Comparison of ENCODE assay signal across 17 mouse cellular contexts in genomic region chr4:62389592-62390512, GRCm38 (mm10). TPM values are rescaled to one million over a fixed set of nuclear protein-coding genes. Genes with fewer than 3 reads are reported as not detected.
DNase-seq lines count a peak whose midpoint lies in the region; ATAC-seq and TF ChIP-seq lines count a peak whose summit lies in the region.
"Had no signal": no experiment of that assay in that cellular context is flagged by ENCODE, and none has a peak within 500 bp of the region (broad histone marks: within the 10 kb centered on the region; RNA-seq: fewer than 3 reads in every experiment).

No protein-coding gene starts in this region.

- 31% methylated on average over 5 of the region's 5 CpGs for WGBS in liver, adult 2 months
- WGBS in intestine, embryonic 14.5 days = 82% methylated on average over 5 of the region's 5 CpGs
- 62% methylated on average over 5 of the region's 5 CpGs for WGBS in liver, embryonic 13.5 days (ENCODE audit: insufficient replicate concordance)
- WGBS in midbrain, embryonic 15.5 days = 92% methylated on average over 5 of the region's 5 CpGs
- WGBS in midbrain, embryonic 10.5 days = 91% methylated on average over 5 of the region's 5 CpGs

- no peak overlapping the region for H3K4me2 ChIP-seq in intestine, embryonic 14.5 days (ENCODE audit: low read length)
- no peak overlapping the region for H3K4me2 ChIP-seq in liver, embryonic 13.5 days
- no peak overlapping the region for H3K4me2 ChIP-seq in midbrain, embryonic 15.5 days

- H3K9ac ChIP-seq in liver, adult 2 months (ENCODE audit: low read depth, low read length) = no peak overlapping the region
- no peak overlapping the region for H3K9ac ChIP-seq in intestine, embryonic 14.5 days (ENCODE audit: low read length)
- H3K9ac ChIP-seq in liver, embryonic 13.5 days = no peak overlapping the region
- no peak overlapping the region for H3K9ac ChIP-seq in midbrain, embryonic 15.5 days

- no peak overlapping the region for H3K4me3 ChIP-seq in liver, adult 2 months (ENCODE audit: insufficient read depth, low read depth, low read length)
- H3K4me3 ChIP-seq in intestine, embryonic 14.5 days (ENCODE audit: low read depth, low read length) = no peak overlapping the region
- H3K4me3 ChIP-seq in liver, embryonic 13.5 days (replicated peaks) = no peak overlapping the region
- H3K4me3 ChIP-seq in midbrain, embryonic 15.5 days = no peak overlapping the region
- no peak overlapping the region for H3K4me3 ChIP-seq in midbrain, embryonic 10.5 days
- H3K4me3 ChIP-seq: layer of hippocampus, adult 2 months had no signal

- peak; percentile 81 for DNase-seq in liver, adult 2 months (ENCODE audit: extremely low read depth, low read depth, low spot score)
- DNase-seq in liver = no peak
- no peak for DNase-seq in intestine, embryonic 14.5 days (ENCODE audit: low spot score)
- no peak for DNase-seq in liver, embryonic 13.5 days
- DNase-seq in yolk sac, embryonic 10.5 days (ENCODE audit: low spot score) = peak; percentile 51
- DNase-seq in midbrain, embryonic 10.5 days (ENCODE audit: low spot score) = no peak
- DNase-seq: cerebellum, adult 9-10 months; heart, adult 11 months; heart, postnatal 4 days; midbrain, embryonic 14.5 days had no signal

- TF ChIP-seq CTCF in liver, adult 2 months (IDR thresholded peaks at IDR 0.05; ENCODE audit: low read depth, low read length) = no peak

- no peaks in the 10 kb centered on the region for H3K27me3 ChIP-seq in liver, adult 2 months (ENCODE audit: control insufficient read depth, insufficient read depth, low read length)
- H3K27me3 ChIP-seq in intestine, embryonic 14.5 days (replicated peaks; ENCODE audit: control insufficient read depth, insufficient read depth, low read length) = no peaks in the 10 kb centered on the region
- no peaks in the 10 kb centered on the region for H3K27me3 ChIP-seq in liver, embryonic 13.5 days
- H3K27me3 ChIP-seq in midbrain, embryonic 15.5 days (replicated peaks) = no peaks in the 10 kb centered on the region
- H3K27me3 ChIP-seq in midbrain, embryonic 10.5 days (ENCODE audit: low read depth, poor library complexity, severe bottlenecking) = no peaks in the 10 kb centered on the region

- peaks cover 43% of the 10 kb centered on the region for H3K36me3 ChIP-seq in liver, adult 2 months (ENCODE audit: control insufficient read depth, insufficient read depth, low read length)
- H3K36me3 ChIP-seq in intestine, embryonic 14.5 days (ENCODE audit: control insufficient read depth, insufficient read depth, low read length) = peaks cover 72% of the 10 kb centered on the region
- H3K36me3 ChIP-seq in liver, embryonic 13.5 days = peaks cover 63% of the 10 kb centered on the region
- H3K36me3 ChIP-seq in midbrain, embryonic 15.5 days (replicated peaks) = peaks cover 30% of the 10 kb centered on the region
- peaks cover 85% of the 10 kb centered on the region for H3K36me3 ChIP-seq in midbrain, embryonic 10.5 days

- H3K79me2 ChIP-seq in liver, adult 2 months (ENCODE audit: control insufficient read depth, insufficient read depth, low read length) = peaks cover 7% of the 10 kb centered on the region; the same call in 1 of the 2 replicates

- peak overlapping the region; percentile 83 for H3K27ac ChIP-seq in liver, adult 2 months (replicated peaks; ENCODE audit: insufficient read depth, low read depth, low read length)
- no peak overlapping the region for H3K27ac ChIP-seq in intestine, embryonic 14.5 days (ENCODE audit: low read depth)
- no peak overlapping the region for H3K27ac ChIP-seq in liver, embryonic 13.5 days
- no peak overlapping the region for H3K27ac ChIP-seq in midbrain, embryonic 15.5 days
- H3K27ac ChIP-seq in midbrain, embryonic 10.5 days (replicated peaks) = no peak overlapping the region
- H3K27ac ChIP-seq: hindbrain, postnatal 0 days; layer of hippocampus, adult 2 months had no signal

- peaks cover 19% of the 10 kb centered on the region for H3K4me1 ChIP-seq in liver, adult 2 months (ENCODE audit: control insufficient read depth, insufficient read depth, low read length)
- H3K4me1 ChIP-seq in intestine, embryonic 14.5 days (replicated peaks; ENCODE audit: control insufficient read depth, insufficient read depth, low read length) = no peaks in the 10 kb centered on the region; the same call in 1 of the 2 replicates
- H3K4me1 ChIP-seq in liver, embryonic 13.5 days (replicated peaks) = peaks cover 16% of the 10 kb centered on the region
- no peaks in the 10 kb centered on the region for H3K4me1 ChIP-seq in midbrain, embryonic 15.5 days
- 0 out of 2 replicates have a peak, but pooled peaks cover 3% of the 10 kb centered on the region for H3K4me1 ChIP-seq in midbrain, embryonic 10.5 days

- peak; percentile 57; the same call in 1 of the 2 replicates for ATAC-seq in intestine, embryonic 14.5 days (replicated peaks; ENCODE audit: low FRiP score, low TSS enrichment, low read depth)
- ATAC-seq in liver, embryonic 13.5 days (ENCODE audit: low read depth) = peak; percentile 41; the same call in 1 of the 2 replicates
- ATAC-seq in midbrain, embryonic 15.5 days (replicated peaks) = no peak
- ATAC-seq: hindbrain, postnatal 0 days had no signal

- TF ChIP-seq POLR2A in liver, adult 2 months (IDR thresholded peaks at IDR 0.05; ENCODE audit: extremely low read depth, insufficient read depth, low read length) = no peak

- H3K9me3 ChIP-seq in intestine, embryonic 14.5 days (ENCODE audit: control insufficient read depth, low read length) = no peaks in the 10 kb centered on the region
- H3K9me3 ChIP-seq in liver, embryonic 13.5 days (replicated peaks) = no peaks in the 10 kb centered on the region
- H3K9me3 ChIP-seq in midbrain, embryonic 15.5 days = no peaks in the 10 kb centered on the region
- H3K9me3 ChIP-seq in midbrain, embryonic 10.5 days (replicated peaks) = no peaks in the 10 kb centered on the region

RNA-seq across cellular contexts. Expression of gene Cdc26, which starts 18.6 kb away (rescaled TPM):
- 46.9 and 52.6 TPM in 2 replicates for total RNA-seq in liver, adult 2 months (2014; rRNA removed)
- 13.5 and 14.8 TPM in 2 replicates for polyA plus RNA-seq in liver, adult 2 months (2012; rRNA removed)
- polyA plus RNA-seq in intestine, embryonic 14.5 days (2014; fragmentation: Nextera tagmentation; extraction: Ambion mirVana) = 166 and 174 TPM in 2 replicates
- 77.7 and 97.1 TPM in 2 replicates for polyA plus RNA-seq in liver, embryonic 13.5 days (2015; fragmentation: Nextera tagmentation; extraction: Ambion mirVana)
- polyA plus RNA-seq in midbrain, embryonic 15.5 days (2015; fragmentation: Nextera tagmentation; extraction: Ambion mirVana) = 75.0 and 76.5 TPM in 2 replicates
- polyA plus RNA-seq in midbrain, embryonic 10.5 days (2016; fragmentation: Nextera tagmentation; extraction: Ambion mirVana) = 175 and 185 TPM in 2 replicates

RNA-seq across cellular contexts. Expression of gene Prpf4, which starts 18.7 kb away (rescaled TPM):
- 3.9 and 4.6 TPM in 2 replicates for total RNA-seq in liver, adult 2 months (2014; rRNA removed)
- polyA plus RNA-seq in liver, adult 2 months (2012; rRNA removed) = 4.4 and 7.3 TPM in 2 replicates
- 25.7 and 26.7 TPM in 2 replicates for polyA plus RNA-seq in intestine, embryonic 14.5 days (2014; fragmentation: Nextera tagmentation; extraction: Ambion mirVana)
- polyA plus RNA-seq in liver, embryonic 13.5 days (2015; fragmentation: Nextera tagmentation; extraction: Ambion mirVana) = 13.1 and 15.2 TPM in 2 replicates
- 15.6 and 16.5 TPM in 2 replicates for polyA plus RNA-seq in midbrain, embryonic 15.5 days (2015; fragmentation: Nextera tagmentation; extraction: Ambion mirVana)
- polyA plus RNA-seq in midbrain, embryonic 10.5 days (2016; fragmentation: Nextera tagmentation; extraction: Ambion mirVana) = 34.3 and 35.2 TPM in 2 replicates

RNA-seq across cellular contexts. Expression of gene Slc31a1, which starts 29.3 kb away (rescaled TPM):
- total RNA-seq in liver, adult 2 months (2014; rRNA removed) = 88.4 and 91.4 TPM in 2 replicates
- polyA plus RNA-seq in liver, adult 2 months (2012; rRNA removed) = 75.3 and 81.5 TPM in 2 replicates
- polyA plus RNA-seq in intestine, embryonic 14.5 days (2014; fragmentation: Nextera tagmentation; extraction: Ambion mirVana) = 56.0 and 59.2 TPM in 2 replicates
- 39.0 and 48.8 TPM in 2 replicates for polyA plus RNA-seq in liver, embryonic 13.5 days (2015; fragmentation: Nextera tagmentation; extraction: Ambion mirVana)
- polyA plus RNA-seq in midbrain, embryonic 15.5 days (2015; fragmentation: Nextera tagmentation; extraction: Ambion mirVana) = 34.6 and 36.8 TPM in 2 replicates
- polyA plus RNA-seq in midbrain, embryonic 10.5 days (2016; fragmentation: Nextera tagmentation; extraction: Ambion mirVana) = 54.9 and 57.7 TPM in 2 replicates

RNA-seq across cellular contexts. Expression of gene Fkbp15, which starts 29.5 kb away (rescaled TPM):
- total RNA-seq in liver, adult 2 months (2014; rRNA removed) = 22.7 and 24.5 TPM in 2 replicates
- polyA plus RNA-seq in liver, adult 2 months (2012; rRNA removed) = 17.4 and 20.0 TPM in 2 replicates
- 26.3 and 27.8 TPM in 2 replicates for polyA plus RNA-seq in intestine, embryonic 14.5 days (2014; fragmentation: Nextera tagmentation; extraction: Ambion mirVana)
- 15.5 and 15.7 TPM in 2 replicates for polyA plus RNA-seq in liver, embryonic 13.5 days (2015; fragmentation: Nextera tagmentation; extraction: Ambion mirVana)
- polyA plus RNA-seq in midbrain, embryonic 15.5 days (2015; fragmentation: Nextera tagmentation; extraction: Ambion mirVana) = 20.9 and 23.0 TPM in 2 replicates
- polyA plus RNA-seq in midbrain, embryonic 10.5 days (2016; fragmentation: Nextera tagmentation; extraction: Ambion mirVana) = 17.6 and 21.1 TPM in 2 replicates

RNA-seq across cellular contexts. Expression of gene Rnf183, which starts 45.2 kb away (rescaled TPM):
- not detected in 2 replicates for total RNA-seq in liver, adult 2 months (2014; rRNA removed)
- polyA plus RNA-seq in liver, adult 2 months (2012; rRNA removed) = not detected in 2 replicates
- not detected in 2 replicates for polyA plus RNA-seq in intestine, embryonic 14.5 days (2014; fragmentation: Nextera tagmentation; extraction: Ambion mirVana)
- not detected in 2 replicates for polyA plus RNA-seq in liver, embryonic 13.5 days (2015; fragmentation: Nextera tagmentation; extraction: Ambion mirVana)
- 0.20 and 0.21 TPM in 2 replicates for polyA plus RNA-seq in midbrain, embryonic 15.5 days (2015; fragmentation: Nextera tagmentation; extraction: Ambion mirVana)
- not detected in 2 replicates for polyA plus RNA-seq in midbrain, embryonic 10.5 days (2016; fragmentation: Nextera tagmentation; extraction: Ambion mirVana)
- total RNA-seq: gastrocnemius, adult 8-10 months; heart, postnatal 4 days; layer of hippocampus, adult 2 months; left cerebral cortex, adult 18-20 months had no signal
- polyA plus RNA-seq: forebrain, embryonic 11.5 days; heart, embryonic 14.5 days; midbrain, embryonic 14.5 days had no signal

Comparison
In these comparisons a context has a peak if more than half of its experiments do, and no peak if none do; other contexts are left out.
1. DNase-seq: peak in liver, adult 2 months (single experiment) and yolk sac, embryonic 10.5 days (single experiment); none in liver (single experiment), intestine, embryonic 14.5 days (single experiment), liver, embryonic 13.5 days (single experiment) and midbrain, embryonic 10.5 days (single experiment).